Comparison of ENCODE assay signal across 8 mouse cellular contexts in genomic region chr19:5874969-5875480, GRCm38 (mm10). TPM values are rescaled to one million over a fixed set of nuclear protein-coding genes. Genes with fewer than 3 reads are reported as not detected.
A peak's percentile ranks its signal among the peaks of the same experiment; 100 is the strongest.
DNase-seq lines count a peak whose midpoint lies in the region; ATAC-seq and TF ChIP-seq lines count a peak whose summit lies in the region.

Gene Frmd8, minus strand, starts transcription at chr19:5875274.

- H3K36me3 ChIP-seq in embryonic facial prominence, embryonic 13.5 days: peaks cover 16% of the 10 kb centered on the region
- no peaks in the 10 kb centered on the region for H3K36me3 ChIP-seq in kidney, adult 2 months (ENCODE audit: control insufficient read depth, insufficient read depth, low read length)
- H3K36me3 ChIP-seq in limb, embryonic 12.5 days: peaks cover 23% of the 10 kb centered on the region
- H3K36me3 ChIP-seq in midbrain, embryonic 15.5 days (replicated peaks): no peaks in the 10 kb centered on the region
- peaks cover 5% of the 10 kb centered on the region for H3K36me3 ChIP-seq in spleen, adult 2 months (ENCODE audit: control insufficient read depth, insufficient read depth, low read length)

- peak within 1 kb of the TSS; percentile 39 for H3K27ac ChIP-seq in embryonic facial prominence, embryonic 13.5 days
- peak within 1 kb of the TSS; percentile 65 for H3K27ac ChIP-seq in kidney, adult 2 months (ENCODE audit: insufficient read depth, low read depth, low read length)
- peak within 1 kb of the TSS; percentile 73 for H3K27ac ChIP-seq in limb, embryonic 12.5 days
- peak within 1 kb of the TSS; percentile 72 for H3K27ac ChIP-seq in midbrain, embryonic 15.5 days
- peak within 1 kb of the TSS; percentile 82 for H3K27ac ChIP-seq in spleen, adult 2 months (ENCODE audit: insufficient read depth, low read length)

- under 1% methylated on average over 37 of the region's 37 CpGs for WGBS in embryonic facial prominence, embryonic 13.5 days
- under 1% methylated on average over 37 of the region's 37 CpGs for WGBS in kidney, adult 2 months
- WGBS in limb, embryonic 12.5 days: under 1% methylated on average over 37 of the region's 37 CpGs
- under 1% methylated on average over 37 of the region's 37 CpGs for WGBS in midbrain, embryonic 15.5 days
- under 1% methylated on average over 37 of the region's 37 CpGs for WGBS in spleen, adult 2 months

- H3K4me3 ChIP-seq in embryonic facial prominence, embryonic 13.5 days: peak within 1 kb of the TSS; percentile 83
- H3K4me3 ChIP-seq in kidney, adult 2 months (ENCODE audit: insufficient read depth, low read depth, low read length): peak within 1 kb of the TSS; percentile 92
- peak within 1 kb of the TSS; percentile 78 for H3K4me3 ChIP-seq in limb, embryonic 12.5 days (replicated peaks)
- H3K4me3 ChIP-seq in midbrain, embryonic 15.5 days: peak within 1 kb of the TSS; percentile 83
- peak within 1 kb of the TSS; percentile 97 for H3K4me3 ChIP-seq in spleen, adult 2 months (ENCODE audit: extremely low read depth, insufficient read depth, insufficient read length)

- H3K9ac ChIP-seq in embryonic facial prominence, embryonic 13.5 days: peak within 1 kb of the TSS; percentile 89
- H3K9ac ChIP-seq in limb, embryonic 12.5 days (replicated peaks): peak within 1 kb of the TSS; percentile 77
- peak within 1 kb of the TSS; percentile 90 for H3K9ac ChIP-seq in midbrain, embryonic 15.5 days

- H3K4me2 ChIP-seq in embryonic facial prominence, embryonic 13.5 days: peak within 1 kb of the TSS; percentile 88
- H3K4me2 ChIP-seq in limb, embryonic 12.5 days: peak within 1 kb of the TSS; percentile 86
- H3K4me2 ChIP-seq in midbrain, embryonic 15.5 days: peak within 1 kb of the TSS; percentile 94

- peaks cover 62% of the 10 kb centered on the region for H3K4me1 ChIP-seq in embryonic facial prominence, embryonic 13.5 days
- H3K4me1 ChIP-seq in kidney, adult 2 months (ENCODE audit: control insufficient read depth, insufficient read depth, low read length): peaks cover 29% of the 10 kb centered on the region
- H3K4me1 ChIP-seq in limb, embryonic 12.5 days (replicated peaks): peaks cover 48% of the 10 kb centered on the region
- H3K4me1 ChIP-seq in midbrain, embryonic 15.5 days: peaks cover 25% of the 10 kb centered on the region
- H3K4me1 ChIP-seq in spleen, adult 2 months (ENCODE audit: control insufficient read depth, insufficient read depth, insufficient read length): peaks cover 27% of the 10 kb centered on the region

- H3K27me3 ChIP-seq in embryonic facial prominence, embryonic 13.5 days: no peaks in the 10 kb centered on the region
- no peaks in the 10 kb centered on the region for H3K27me3 ChIP-seq in kidney, adult 2 months (replicated peaks; ENCODE audit: control insufficient read depth, insufficient read depth, low read length)
- no peaks in the 10 kb centered on the region for H3K27me3 ChIP-seq in limb, embryonic 12.5 days
- H3K27me3 ChIP-seq in midbrain, embryonic 15.5 days (replicated peaks): no peaks in the 10 kb centered on the region
- no peaks in the 10 kb centered on the region for H3K27me3 ChIP-seq in spleen, adult 2 months (ENCODE audit: control insufficient read depth, insufficient read depth, low read length)

- DNase-seq in 3134 (ENCODE audit: extremely low read depth, insufficient read length, low spot score): peak; percentile 87
- peak; percentile 95 to 97 for DNase-seq in adrenal gland, postnatal 36 days
- DNase-seq in heart, adult 18-20 months: peak; percentile 96 to 97
- peak; percentile 97 for DNase-seq in kidney, adult 2 months
- peak; percentile 77 to 95 for DNase-seq in spleen, adult 2 months (ENCODE audit: low read depth in 1 of 2, low spot score in 2 of 2)

- no peaks in the 10 kb centered on the region for H3K9me3 ChIP-seq in embryonic facial prominence, embryonic 13.5 days
- no peaks in the 10 kb centered on the region for H3K9me3 ChIP-seq in limb, embryonic 12.5 days
- no peaks in the 10 kb centered on the region for H3K9me3 ChIP-seq in midbrain, embryonic 15.5 days

- peak; percentile 78 for ATAC-seq in embryonic facial prominence, embryonic 13.5 days (ENCODE audit: insufficient number of reproducible peaks, insufficient read depth, low FRiP score, low TSS enrichment, low read depth)
- peak; percentile 77 for ATAC-seq in limb, embryonic 12.5 days (ENCODE audit: insufficient number of reproducible peaks, insufficient read depth, low FRiP score, low TSS enrichment, low read depth)
- peak; percentile 90 for ATAC-seq in midbrain, embryonic 15.5 days (replicated peaks)

- peak; percentile 55 for TF ChIP-seq POLR2A in kidney, adult 2 months (IDR thresholded peaks at IDR 0.05; ENCODE audit: low read depth, low read length)
- peak; percentile 59 for TF ChIP-seq POLR2A in spleen, adult 2 months (IDR thresholded peaks at IDR 0.05; ENCODE audit: low read depth, low read length)

- TF ChIP-seq CTCF in kidney, adult 2 months (conservative IDR thresholded peaks at IDR 0.05; ENCODE audit: insufficient read depth, insufficient read length, low read depth, low read length): no peak
- no peak for TF ChIP-seq CTCF in spleen, adult 2 months (IDR thresholded peaks at IDR 0.05; ENCODE audit: extremely low read depth, insufficient read depth, insufficient read length, insufficient replicate concordance)

RNA-seq across cellular contexts. Expression of gene Frmd8, which starts in this region (rescaled TPM):
- total RNA-seq in adrenal gland, postnatal 36 days (2021): 10 to 100 TPM; 35.5 to 52.6 TPM
- polyA plus RNA-seq in embryonic facial prominence, embryonic 13.5 days (2015; fragmentation: Nextera tagmentation; extraction: Ambion mirVana): 30.6 and 34.0 TPM in 2 replicates
- 10 to 100 TPM in 1 of 2 experiments, 1 to 10 TPM in 1; 7.2 to 10.6 TPM for total RNA-seq in heart, adult 18-20 months (2021)
- polyA plus RNA-seq in kidney, adult 2 months (2012; rRNA removed): 18.5 and 23.1 TPM in 2 replicates
- polyA plus RNA-seq in limb, embryonic 12.5 days (2016; fragmentation: Nextera tagmentation; extraction: Ambion mirVana): 37.2 and 41.4 TPM in 2 replicates
- 16.1 and 19.2 TPM in 2 replicates for polyA plus RNA-seq in midbrain, embryonic 15.5 days (2015; fragmentation: Nextera tagmentation; extraction: Ambion mirVana)
- 42.3 and 43.9 TPM in 2 replicates for polyA plus RNA-seq in spleen, adult 2 months (2012; rRNA removed)

Comparison
In these comparisons a context has a peak if more than half of its experiments do, and no peak if none do; other contexts are left out.
1. Peak in every context shown above with its lines: DNase-seq, ATAC-seq, H3K4me3 ChIP-seq and H3K27ac ChIP-seq.